Mouse (Mus musculus) heart, postnatal 0 days (tissue): Measurements from ENCODE around the gene Cadm2. TPM values are rescaled to one million over a fixed set of nuclear protein-coding genes. Genes with fewer than 3 reads are reported as not detected.

Source experiments
- ATAC-seq: fragments of 200-750 bp; cut with Nextera tagmentation; 2 replicates; pipeline ENCODE4 v1.8.0; 2017; ENCODE audit warnings: low read depth, moderate number of reproducible peaks, moderate library complexity; ENCODE audit not compliant: insufficient read depth
- DNase-seq: peaks from one replicate; pipeline ENCODE4 v3.0.0-alpha.2; 2016; ENCODE audit warnings: low spot score
- H3K27ac ChIP-seq: fragments of 300-500 bp; sonication (generic); 2 replicates; pipeline ENCODE4 v1.5.1; 2014; ENCODE audit warnings: low read depth, mild to moderate bottlenecking
- H3K27me3 ChIP-seq: fragments of 300-500 bp; sonication (generic); 2 replicates; pipeline ENCODE4 v1.6.1; 2014; ENCODE audit warnings: low read length, mixed read lengths; ENCODE audit not compliant: control insufficient read depth, insufficient read depth
- H3K36me3 ChIP-seq: fragments of 300-500 bp; sonication (generic); replicated peaks from 2 replicates; pipeline ENCODE4 v1.6.1; 2014; ENCODE audit warnings: low read length, mixed read lengths; ENCODE audit not compliant: control insufficient read depth, insufficient read depth
- H3K4me1 ChIP-seq: fragments of 300-500 bp; sonication (generic); 2 replicates; pipeline ENCODE4 v1.6.1; 2014; ENCODE audit warnings: antibody characterized with exemption; ENCODE audit not compliant: control insufficient read depth, insufficient read depth
- H3K4me2 ChIP-seq: fragments of 300-500 bp; sonication (generic); 2 replicates; pipeline ENCODE4 v1.6.1; 2014; ENCODE audit warnings: low read depth, mild to moderate bottlenecking, low read length, moderate library complexity
- H3K4me3 ChIP-seq: fragments of 300-500 bp; sonication (generic); 2 replicates; pipeline ENCODE4 v1.5.1; 2014; ENCODE audit warnings: low read depth, low read length
- H3K9ac ChIP-seq: fragments of 300-500 bp; sonication (generic); replicated peaks from 2 replicates; pipeline ENCODE4 v1.6.1; 2014; ENCODE audit warnings: low read depth, low read length, mixed read lengths
- H3K9me3 ChIP-seq: fragments of 300-500 bp; sonication (generic); replicated peaks from 2 replicates; pipeline ENCODE4 v1.6.1; 2016; ENCODE audit warnings: low read length; ENCODE audit not compliant: control insufficient read depth
- CTCF ChIP-seq: IDR thresholded peaks from 2 replicates; pipeline ENCODE4 v1.5.1; 2016; ENCODE audit warnings: antibody characterized with exemption, control low read depth, low read depth
- EP300 ChIP-seq: IDR thresholded peaks from 2 replicates; pipeline ENCODE4 v1.6.1; 2016; ENCODE audit warnings: antibody characterized with exemption, low read depth
- WGBS: fragments of 180-500 bp; shearing (Covaris S2); extraction: QIAGEN DNeasy Blood & Tissue Kit; methylation state at CpG from one replicate; pipeline ENCODE4 v1.1.7; 2014; 5-methylcytosine and 5-hydroxymethylcytosine counted together
- polyA plus RNA-seq: library from polyadenylated mRNA; unstranded; fragments of >200 nt; fragmentation: Nextera tagmentation; extraction: Ambion mirVana; gene quantifications from 2 replicates; pipeline ENCODE4 v1.2.1, GENCODE M21; 2015
- total RNA-seq: library from RNA; depleted of rRNA; stranded (reverse); fragments of >200 nt; gene quantifications from 2 replicates; pipeline ENCODE4 v1.2.3, GENCODE M21; 2014; ENCODE audit warnings: low replicate concordance

Cadm2 gene
- total and polyA plus RNA-seq, 2 experiments from 2014 or later: 1.0 TPM; not detected in 1

DNA sequence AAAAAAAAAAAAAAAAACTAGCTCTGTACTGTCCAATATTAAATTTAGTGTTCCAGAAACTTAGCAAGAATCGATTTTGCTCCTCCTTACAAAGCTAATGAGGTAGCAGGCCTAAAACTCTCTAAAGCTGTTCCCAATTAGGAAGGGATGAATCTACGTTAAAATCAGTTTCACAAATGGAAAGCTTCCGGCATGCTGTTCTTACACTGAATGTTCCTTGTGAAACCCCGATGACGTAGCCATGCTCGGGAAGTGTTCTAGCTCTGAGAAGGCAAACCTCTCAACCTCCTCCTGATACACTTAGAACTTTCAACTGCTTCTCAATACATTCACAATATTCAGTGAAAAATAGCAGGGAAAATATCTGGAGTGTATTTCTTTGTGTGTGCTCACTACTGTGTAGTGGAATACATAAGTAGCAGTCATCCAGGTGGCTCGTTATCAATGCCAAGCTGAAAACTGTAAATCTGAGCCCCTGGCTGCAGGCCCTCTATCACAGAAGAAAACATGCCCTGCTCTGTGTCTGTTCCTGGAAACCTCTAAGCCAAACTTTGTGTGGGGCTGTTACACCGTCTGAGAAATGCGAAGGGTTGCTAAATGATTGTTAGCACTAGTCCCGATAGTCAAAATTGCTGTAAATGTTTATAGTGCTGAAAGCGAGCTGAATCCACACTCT lies 41.7 kb downstream of the Cadm2 start:
- Histone ChIP-seq H3K4me2 (no peak overlapping the region), H3K36me3 (no peaks in the 10 kb centered on the region), H3K4me1 (no peaks in the 10 kb centered on the region), H3K27me3 (no peaks in the 10 kb centered on the region), H3K9ac (no peak overlapping the region), H3K4me3 (no peak overlapping the region), H3K27ac (no peak overlapping the region), H3K9me3 (no peaks in the 10 kb centered on the region)
- DNase-seq (no peak), ATAC-seq (no peak)
- 74% methylated on average over 11 of the region's 11 CpGs for WGBS
- TF ChIP-seq CTCF (no peak), EP300 (no peak)

DNA sequence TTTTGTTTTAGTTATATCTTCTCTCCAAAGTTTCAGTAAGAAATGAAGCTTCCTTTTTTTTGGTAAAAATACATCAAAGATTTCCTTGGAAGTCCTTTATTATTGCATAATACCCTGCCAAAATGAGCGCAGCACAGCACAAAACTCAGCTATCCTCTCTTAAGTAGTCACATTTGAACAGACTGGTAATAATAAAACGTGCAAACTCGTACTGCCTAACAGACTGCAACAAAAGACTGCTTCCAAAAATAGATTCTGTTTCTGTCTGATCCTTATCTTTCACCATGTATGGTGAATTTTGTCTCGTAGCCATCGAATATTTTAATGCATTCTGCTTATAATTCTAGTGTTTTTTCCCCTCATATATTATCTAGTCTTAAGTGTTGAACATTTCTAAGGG lies 45.2 kb downstream of the Cadm2 start:
- H3K4me1 ChIP-seq: no peaks in the 10 kb centered on the region
- no peak overlapping the region for H3K27ac ChIP-seq
- ATAC-seq (no peak), DNase-seq (no peak)
- no peaks in the 10 kb centered on the region for H3K36me3 ChIP-seq
- H3K27me3 ChIP-seq: no peaks in the 10 kb centered on the region
- H3K4me2 ChIP-seq: no peak overlapping the region
- no peaks in the 10 kb centered on the region for H3K9me3 ChIP-seq
- no peak overlapping the region for H3K9ac ChIP-seq
- TF ChIP-seq EP300 (no peak), CTCF (no peak)
- H3K4me3 ChIP-seq: no peak overlapping the region
- WGBS: 53% methylated on average over 5 of the region's 5 CpGs

DNA sequence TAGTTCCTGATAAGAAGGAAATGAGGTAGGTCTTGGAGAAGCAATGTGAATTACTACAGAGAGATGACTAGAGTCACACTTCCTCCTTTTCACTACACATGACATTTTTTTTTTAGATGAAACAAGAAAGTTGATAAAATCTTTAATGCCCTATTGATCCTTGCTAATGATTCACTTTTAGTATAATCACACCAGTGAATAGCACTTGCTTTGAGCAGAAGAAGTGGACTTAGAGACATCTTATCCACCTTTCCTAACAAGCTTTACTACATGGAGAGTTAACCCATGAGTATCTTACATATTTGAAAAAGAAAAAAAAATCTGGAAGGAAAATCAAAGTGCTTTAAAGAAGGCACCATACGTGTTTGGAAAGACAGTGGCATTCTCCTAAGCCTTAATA lies 93.7 kb downstream of the Cadm2 start:
- WGBS: 59% methylated on average over 1 of the region's 1 CpGs

DNA sequence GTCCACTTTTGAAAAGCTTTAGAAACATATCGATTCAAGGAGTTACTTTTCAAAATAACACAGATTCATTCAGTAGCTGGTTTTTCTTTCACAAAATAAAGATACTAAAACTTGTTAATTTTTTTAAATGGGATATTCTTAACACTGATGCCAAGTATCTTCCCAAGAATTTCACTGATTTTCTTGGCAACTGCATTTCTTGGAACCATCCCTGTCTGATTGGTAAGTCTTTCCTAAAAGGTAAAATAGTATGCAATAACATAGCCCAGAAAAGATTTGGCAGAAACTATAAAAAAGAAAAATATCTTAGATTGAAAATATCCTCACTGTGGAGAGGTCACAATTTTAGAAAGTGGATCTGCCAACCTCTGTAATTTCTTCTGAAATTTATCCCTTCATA lies 95.8 kb downstream of the Cadm2 start:
- ATAC-seq: no peak
- Histone ChIP-seq H3K27me3 (no peaks in the 10 kb centered on the region), H3K9me3 (no peaks in the 10 kb centered on the region), H3K4me3 (no peak overlapping the region), H3K4me1 (no peaks in the 10 kb centered on the region), H3K36me3 (no peaks in the 10 kb centered on the region), H3K27ac (no peak overlapping the region), H3K9ac (no peak overlapping the region), H3K4me2 (no peak overlapping the region)
- TF ChIP-seq EP300 (no peak), CTCF (no peak)
- WGBS: 72% methylated on average over 1 of the region's 1 CpGs
- no peak for DNase-seq

More for the DNA sequence above, 93.7 kb downstream of the Cadm2 start:
- Histone ChIP-seq H3K9ac (no peak overlapping the region), H3K4me3 (no peak overlapping the region), H3K27me3 (no peaks in the 10 kb centered on the region), H3K4me1 (no peaks in the 10 kb centered on the region), H3K27ac (no peak overlapping the region), H3K4me2 (no peak overlapping the region), H3K9me3 (no peaks in the 10 kb centered on the region), H3K36me3 (no peaks in the 10 kb centered on the region)
- no peak for ATAC-seq
- no peak for DNase-seq
- no peak for TF ChIP-seq EP300

DNA sequence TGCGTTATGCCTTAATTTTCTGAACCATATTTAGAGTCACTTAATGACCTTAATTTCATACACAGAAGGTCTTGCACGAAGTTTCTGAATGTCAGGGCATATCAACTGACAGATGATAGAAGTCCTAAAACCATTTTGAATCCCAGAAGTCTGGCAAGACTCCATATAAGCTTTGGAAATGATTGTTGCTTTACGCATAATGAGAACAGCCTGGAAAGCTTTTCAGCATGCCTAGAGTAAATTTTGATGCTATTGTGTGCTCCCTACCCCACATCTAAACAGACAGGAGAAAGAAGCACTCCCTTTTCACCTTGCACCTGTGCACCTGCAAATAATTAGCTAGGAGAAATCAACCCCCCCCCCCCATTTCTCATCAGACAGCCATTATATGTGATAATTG lies 102.4 kb downstream of the Cadm2 start:
- no peaks in the 10 kb centered on the region for H3K9me3 ChIP-seq
- 69% methylated on average over 3 of the region's 3 CpGs for WGBS
- H3K4me3 ChIP-seq: no peak overlapping the region
- no peak for DNase-seq
- H3K36me3 ChIP-seq: no peaks in the 10 kb centered on the region
- TF ChIP-seq EP300 (no peak), CTCF (no peak)
- H3K27ac ChIP-seq: no peak overlapping the region
- H3K27me3 ChIP-seq: no peaks in the 10 kb centered on the region
- no peak overlapping the region for H3K4me2 ChIP-seq
- no peaks in the 10 kb centered on the region for H3K4me1 ChIP-seq
- ATAC-seq: no peak
- H3K9ac ChIP-seq: no peak overlapping the region

DNA sequence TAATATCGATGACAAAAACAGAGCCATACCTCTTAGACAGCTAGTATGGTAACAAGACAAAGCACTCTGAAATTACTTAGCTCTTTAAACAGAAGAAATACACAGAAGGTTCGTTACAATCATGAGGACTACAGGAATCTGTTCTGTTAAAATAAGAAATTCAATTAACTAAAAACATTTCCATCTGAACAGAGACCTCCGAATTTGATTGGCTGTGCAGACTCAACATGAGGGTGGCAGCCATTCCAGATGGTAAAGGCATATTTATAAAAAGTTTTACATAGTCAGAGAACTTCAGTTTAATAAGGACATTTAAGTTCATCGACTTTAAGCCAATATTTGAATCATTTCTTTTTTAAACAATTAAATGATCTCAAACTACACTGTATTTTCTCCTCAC lies 105.2 kb downstream of the Cadm2 start:
- Histone ChIP-seq H3K9ac (no peak overlapping the region), H3K4me2 (no peak overlapping the region), H3K4me1 (no peaks in the 10 kb centered on the region), H3K27me3 (no peaks in the 10 kb centered on the region), H3K4me3 (no peak overlapping the region), H3K27ac (no peak overlapping the region), H3K9me3 (no peaks in the 10 kb centered on the region), H3K36me3 (no peaks in the 10 kb centered on the region)
- 60% methylated on average over 4 of the region's 4 CpGs for WGBS
- DNase-seq: no peak
- TF ChIP-seq CTCF (no peak), EP300 (no peak)
- ATAC-seq: no peak
